Mouse (Mus musculus) liver, embryonic 11.5 days (tissue): ENCODE measurements at regions not wholly inside any gene's neighbourhood (a gene's known extent, or its start where the extent isn't known, plus 50 kb on each side); places are given as distances from the start of the nearest gene placed in this dataset.

Experiments used
- ATAC-seq: fragments of 200-750 bp; cut with Nextera tagmentation; replicated peaks from 2 replicates; pipeline ENCODE4 v1.8.0; 2017; ENCODE audit warnings: moderate number of reproducible peaks, mild to moderate bottlenecking, moderate TSS enrichment, moderate library complexity; ENCODE audit not compliant: low FRiP score
- DNase-seq: peaks from one replicate; pipeline ENCODE4 v3.0.0-alpha.2; 2017; ENCODE audit warnings: low spot score
- H3K27ac ChIP-seq: fragments of 300-500 bp; sonication (generic); 2 replicates; pipeline ENCODE4 v1.5.1; 2014; ENCODE audit warnings: mild to moderate bottlenecking, low read depth, low read length, control low read depth
- H3K27me3 ChIP-seq: fragments of 300-500 bp; sonication (generic); replicated peaks from 2 replicates; pipeline ENCODE4 v1.6.1; 2014; ENCODE audit warnings: low read length, mixed read lengths; ENCODE audit not compliant: control insufficient read depth, insufficient read depth
- H3K36me3 ChIP-seq: fragments of 300-500 bp; sonication (generic); 2 replicates; pipeline ENCODE4 v1.6.1; 2014; ENCODE audit warnings: mild to moderate bottlenecking, low read length, moderate library complexity, mixed read lengths; ENCODE audit not compliant: control insufficient read depth, insufficient read depth
- H3K4me1 ChIP-seq: fragments of 300-500 bp; sonication (generic); replicated peaks from 2 replicates; pipeline ENCODE4 v1.6.1; 2014; ENCODE audit warnings: low read length, mixed read lengths; ENCODE audit not compliant: control insufficient read depth, insufficient read depth
- H3K4me2 ChIP-seq: fragments of 300-500 bp; sonication (generic); 2 replicates; pipeline ENCODE4 v1.6.1; 2014; ENCODE audit warnings: mild to moderate bottlenecking, control low read depth, moderate library complexity
- H3K4me3 ChIP-seq: fragments of 300-500 bp; sonication (generic); 2 replicates; pipeline ENCODE4 v1.5.1; 2014; ENCODE audit warnings: low read depth, low read length, control low read depth
- H3K9ac ChIP-seq: fragments of 300-500 bp; sonication (generic); 2 replicates; pipeline ENCODE4 v1.6.1; 2014; ENCODE audit warnings: low read depth, low read length, control low read depth
- H3K9me3 ChIP-seq: fragments of 300-500 bp; sonication (generic); 2 replicates; pipeline ENCODE4 v1.6.1; 2016; ENCODE audit warnings: low read length, inconsistent platforms, mixed read lengths; ENCODE audit not compliant: control insufficient read depth
- WGBS: fragments of 180-500 bp; shearing (Covaris S2); extraction: QIAGEN DNeasy Blood & Tissue Kit; methylation state at CpG from one replicate; pipeline ENCODE4 v1.1.7; 2014; 5-methylcytosine and 5-hydroxymethylcytosine counted together

DNA sequence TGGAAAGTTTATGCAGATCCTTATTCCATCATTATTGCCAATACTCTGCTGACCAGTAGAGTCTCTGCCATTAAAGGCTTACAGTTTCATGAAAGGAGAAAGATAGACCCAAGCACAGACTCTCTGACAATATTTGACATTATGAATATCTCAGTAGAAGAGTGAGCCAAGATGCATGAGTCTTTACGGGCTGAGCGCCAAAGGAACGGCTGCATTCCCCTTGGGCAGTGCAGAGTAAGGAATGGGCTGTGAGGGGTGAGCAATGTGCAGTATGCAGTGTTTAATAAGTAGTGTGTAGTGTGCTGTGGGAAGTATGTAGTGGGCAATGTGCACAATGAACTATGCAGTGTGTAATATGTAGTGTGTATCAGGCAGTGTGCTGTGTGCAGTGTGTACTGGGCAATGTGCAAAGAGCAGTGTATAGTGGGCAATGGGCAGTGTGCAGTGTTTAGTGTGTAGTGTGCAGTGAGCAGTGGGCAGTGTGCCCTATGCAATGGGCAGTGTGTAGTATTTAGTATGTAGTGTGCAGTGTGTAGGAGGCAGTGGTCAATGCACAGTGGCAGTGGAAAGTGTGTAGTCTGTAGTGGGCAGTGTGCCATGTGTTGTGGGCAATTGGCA is 671.8 kb downstream of the 5730522E02Rik start:
- no peak overlapping the region for H3K27ac ChIP-seq
- no peaks in the 10 kb centered on the region for H3K36me3 ChIP-seq
- H3K27me3 ChIP-seq = no peaks in the 10 kb centered on the region
- no peak overlapping the region for H3K4me3 ChIP-seq
- ATAC-seq = no peak
- no peaks in the 10 kb centered on the region for H3K4me1 ChIP-seq
- H3K4me2 ChIP-seq = no peak overlapping the region
- no peak overlapping the region for H3K9ac ChIP-seq
- no peaks in the 10 kb centered on the region for H3K9me3 ChIP-seq
- no peak for DNase-seq
- 96% methylated on average over 3 of the region's 3 CpGs for WGBS

DNA sequence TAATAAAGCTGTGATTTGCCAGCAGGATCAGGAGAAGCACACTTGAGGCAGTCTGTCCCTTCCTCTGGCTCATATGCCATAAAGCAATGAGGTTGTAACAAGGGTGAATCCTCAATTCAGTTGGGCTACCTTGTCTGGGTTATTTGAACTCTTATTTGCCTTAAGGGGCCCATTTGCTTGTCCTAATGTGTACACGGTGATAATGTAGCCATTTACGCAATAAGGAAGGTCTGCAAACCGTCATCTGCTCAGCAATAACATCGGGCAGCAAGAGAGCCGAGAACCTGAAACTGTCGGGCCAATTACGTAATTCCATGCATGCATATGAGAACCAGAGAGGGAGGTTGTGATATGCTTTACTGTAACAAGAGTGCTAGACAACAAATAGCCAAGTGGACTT is 674.5 kb downstream of the 5730522E02Rik start:
- no peak overlapping the region for H3K27ac ChIP-seq
- no peaks in the 10 kb centered on the region for H3K27me3 ChIP-seq
- no peak for ATAC-seq
- no peak for DNase-seq
- no peaks in the 10 kb centered on the region for H3K36me3 ChIP-seq
- no peak overlapping the region for H3K4me3 ChIP-seq
- 71% methylated on average over 7 of the region's 7 CpGs for WGBS
- no peaks in the 10 kb centered on the region for H3K4me1 ChIP-seq
- H3K9ac ChIP-seq = no peak overlapping the region
- no peak overlapping the region for H3K4me2 ChIP-seq
- no peaks in the 10 kb centered on the region for H3K9me3 ChIP-seq

DNA sequence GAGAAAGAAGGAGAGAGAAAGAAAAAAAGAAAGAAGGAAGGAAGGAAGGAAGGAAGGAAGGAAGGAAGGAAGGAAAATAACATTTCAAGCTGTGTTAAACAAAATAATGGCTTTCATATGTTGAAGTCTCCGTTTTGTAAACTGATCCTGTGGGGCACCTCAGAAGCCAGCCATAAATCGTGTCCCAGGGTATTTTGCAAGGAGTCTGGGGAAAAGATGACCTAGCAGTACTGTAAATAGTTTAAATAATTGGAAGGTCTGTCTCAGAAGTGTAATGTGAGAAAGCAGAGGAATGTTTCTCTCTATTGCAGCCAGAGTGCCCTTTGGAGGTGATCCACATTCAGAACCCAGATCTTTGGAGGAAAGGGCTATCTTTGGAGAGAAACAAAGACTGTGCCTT is 677.5 kb downstream of the 5730522E02Rik start:
- DNase-seq (no peak), ATAC-seq (no peak)
- Histone ChIP-seq H3K4me1 (no peaks in the 10 kb centered on the region), H3K27me3 (no peaks in the 10 kb centered on the region), H3K27ac (no peak overlapping the region), H3K4me3 (no peak overlapping the region), H3K9ac (no peak overlapping the region), H3K4me2 (no peak overlapping the region), H3K9me3 (no peaks in the 10 kb centered on the region), H3K36me3 (no peaks in the 10 kb centered on the region)
- 32% methylated on average over 2 of the region's 2 CpGs for WGBS

DNA sequence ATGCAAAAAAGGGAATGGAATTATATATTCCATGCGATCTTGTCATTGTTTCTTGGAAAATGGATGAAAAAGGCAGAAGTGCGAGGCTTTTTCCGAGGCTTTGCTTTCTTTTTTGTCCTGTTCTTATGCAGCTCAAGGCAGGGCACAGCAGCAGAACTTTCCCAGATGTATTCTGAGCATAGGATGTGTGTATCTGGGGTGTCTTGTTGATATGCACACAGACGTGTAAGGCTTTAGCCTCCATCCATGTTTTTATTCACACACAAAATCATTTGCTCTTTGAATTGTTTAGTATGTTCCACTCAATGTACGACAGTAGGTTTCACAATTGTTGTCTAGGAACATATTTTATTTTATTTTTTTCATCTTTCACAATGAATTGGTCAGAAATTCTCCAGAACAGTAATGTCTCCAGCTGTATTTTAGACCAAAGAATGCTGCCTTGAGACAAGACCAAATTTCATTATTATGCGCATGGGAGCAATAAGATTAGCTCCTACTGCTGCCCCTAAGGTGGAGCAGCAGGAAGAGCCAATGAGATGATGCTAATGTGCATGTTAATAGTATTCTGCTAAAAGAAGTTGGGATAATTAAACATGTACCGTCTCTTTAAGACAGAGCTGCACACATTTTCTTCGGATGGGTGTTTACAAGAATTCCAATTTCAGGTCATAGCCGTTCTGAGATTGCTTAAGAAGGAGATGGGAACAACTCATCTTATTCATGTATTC is 678.7 kb downstream of the 5730522E02Rik start:
- WGBS = 75% methylated on average over 9 of the region's 9 CpGs
- no peak overlapping the region for H3K9ac ChIP-seq
- H3K36me3 ChIP-seq = no peaks in the 10 kb centered on the region
- no peaks in the 10 kb centered on the region for H3K27me3 ChIP-seq
- ATAC-seq (no peak), DNase-seq (no peak)
- no peak overlapping the region for H3K27ac ChIP-seq
- no peaks in the 10 kb centered on the region for H3K4me1 ChIP-seq
- no peaks in the 10 kb centered on the region for H3K9me3 ChIP-seq
- H3K4me2 ChIP-seq = no peak overlapping the region
- H3K4me3 ChIP-seq = no peak overlapping the region

DNA sequence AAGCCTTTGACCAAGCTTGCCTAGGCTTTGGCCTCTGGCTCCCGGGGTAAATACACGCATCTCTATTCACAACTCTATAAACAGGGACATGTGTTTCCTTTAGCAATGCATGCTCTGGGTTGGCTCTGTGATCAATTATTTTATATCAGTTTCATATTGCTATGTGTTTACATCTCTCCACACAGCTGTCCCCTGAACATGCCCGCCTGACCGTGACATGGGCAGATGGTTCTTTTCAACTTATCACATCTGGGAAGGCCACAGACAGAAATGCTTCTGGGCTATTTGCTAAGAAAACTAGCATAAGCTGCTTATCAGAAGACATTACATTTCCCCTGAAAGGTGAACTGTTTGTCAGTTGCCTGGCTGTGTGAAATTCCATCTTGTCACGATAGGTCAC is 682.5 kb downstream of the 5730522E02Rik start:
- DNase-seq (no peak), ATAC-seq (no peak)
- WGBS = 69% methylated on average over 5 of the region's 5 CpGs
- Histone ChIP-seq H3K36me3 (no peaks in the 10 kb centered on the region), H3K9ac (no peak overlapping the region), H3K27ac (no peak overlapping the region), H3K9me3 (no peaks in the 10 kb centered on the region), H3K4me1 (no peaks in the 10 kb centered on the region), H3K4me3 (no peak overlapping the region), H3K27me3 (no peaks in the 10 kb centered on the region), H3K4me2 (no peak overlapping the region)

DNA sequence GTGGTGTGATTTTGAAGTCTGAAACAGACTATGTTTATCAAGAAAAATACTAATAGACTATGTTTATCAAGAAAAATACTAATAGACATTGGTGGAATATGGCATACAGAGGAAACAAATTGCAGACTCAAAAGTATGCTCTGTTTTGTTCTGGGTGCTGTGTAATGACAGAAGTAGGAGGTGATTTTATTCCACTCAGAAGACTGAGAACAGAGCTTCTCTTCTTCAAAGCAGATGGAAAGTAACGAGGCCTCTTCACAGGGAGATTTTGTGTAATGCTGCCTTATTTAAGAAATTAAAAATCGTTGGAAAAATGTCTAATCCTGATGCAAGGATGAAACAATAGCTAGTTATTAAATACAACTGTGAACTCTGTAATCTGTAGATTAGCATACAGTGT is 691.7 kb downstream of the 5730522E02Rik start:
- H3K27ac ChIP-seq = no peak overlapping the region
- ATAC-seq (no peak), DNase-seq (no peak)
- no peak overlapping the region for H3K4me2 ChIP-seq
- no peaks in the 10 kb centered on the region for H3K4me1 ChIP-seq
- WGBS = 63% methylated on average over 2 of the region's 2 CpGs
- no peaks in the 10 kb centered on the region for H3K9me3 ChIP-seq
- H3K9ac ChIP-seq = no peak overlapping the region
- H3K4me3 ChIP-seq = no peak overlapping the region
- no peaks in the 10 kb centered on the region for H3K27me3 ChIP-seq
- H3K36me3 ChIP-seq = no peaks in the 10 kb centered on the region

DNA sequence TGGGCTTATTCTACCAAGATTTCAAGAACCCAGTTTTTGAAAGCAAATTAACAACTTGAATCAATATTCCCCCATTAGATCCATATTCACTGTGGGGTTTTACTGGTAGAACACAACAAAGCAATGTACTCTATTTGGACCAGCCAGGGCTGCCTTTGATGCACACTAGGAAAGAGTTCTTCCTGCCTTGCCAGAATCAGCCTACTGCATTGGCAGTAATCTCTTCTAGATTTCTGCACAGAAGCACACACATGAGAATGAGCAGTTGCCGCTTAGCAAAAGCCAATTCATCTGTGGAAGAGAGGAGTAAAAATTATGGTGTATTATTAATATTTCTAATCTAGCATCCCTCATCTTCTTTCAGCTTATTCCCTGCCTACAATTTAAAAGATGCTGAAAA is 692.4 kb downstream of the 5730522E02Rik start:
- Histone ChIP-seq H3K36me3 (no peaks in the 10 kb centered on the region), H3K4me1 (no peaks in the 10 kb centered on the region), H3K27me3 (no peaks in the 10 kb centered on the region), H3K9me3 (no peaks in the 10 kb centered on the region), H3K27ac (no peak overlapping the region), H3K4me3 (no peak overlapping the region), H3K4me2 (no peak overlapping the region), H3K9ac (no peak overlapping the region)
- ATAC-seq (no peak), DNase-seq (no peak)
- WGBS = 86% methylated on average over 1 of the region's 1 CpGs

DNA sequence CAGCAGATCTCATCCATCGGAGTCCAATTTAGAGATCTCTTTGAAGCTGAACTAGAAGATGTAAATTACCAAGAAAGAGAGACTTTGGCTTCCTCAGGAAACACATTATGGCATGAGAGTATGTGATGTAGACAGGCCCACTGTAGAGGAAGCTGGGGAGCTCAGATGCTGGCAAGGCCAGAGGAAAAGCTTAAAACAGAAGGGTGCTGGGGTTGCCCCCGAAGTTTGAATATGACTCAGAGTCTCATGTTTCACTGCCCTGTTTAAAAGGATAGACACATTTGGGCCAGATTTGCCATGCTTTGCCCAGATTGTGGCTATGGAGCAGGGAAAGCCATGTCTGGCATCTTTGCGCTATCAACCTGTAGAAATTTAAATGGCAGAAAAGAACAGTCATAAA is 705.1 kb downstream of the 5730522E02Rik start:
- no peak for ATAC-seq
- no peaks in the 10 kb centered on the region for H3K4me1 ChIP-seq
- DNase-seq = no peak
- H3K4me2 ChIP-seq = no peak overlapping the region
- no peak overlapping the region for H3K4me3 ChIP-seq
- H3K9ac ChIP-seq = no peak overlapping the region
- H3K9me3 ChIP-seq = no peaks in the 10 kb centered on the region
- 79% methylated on average over 3 of the region's 3 CpGs for WGBS
- no peaks in the 10 kb centered on the region for H3K36me3 ChIP-seq
- H3K27ac ChIP-seq = no peak overlapping the region
- H3K27me3 ChIP-seq = no peaks in the 10 kb centered on the region

DNA sequence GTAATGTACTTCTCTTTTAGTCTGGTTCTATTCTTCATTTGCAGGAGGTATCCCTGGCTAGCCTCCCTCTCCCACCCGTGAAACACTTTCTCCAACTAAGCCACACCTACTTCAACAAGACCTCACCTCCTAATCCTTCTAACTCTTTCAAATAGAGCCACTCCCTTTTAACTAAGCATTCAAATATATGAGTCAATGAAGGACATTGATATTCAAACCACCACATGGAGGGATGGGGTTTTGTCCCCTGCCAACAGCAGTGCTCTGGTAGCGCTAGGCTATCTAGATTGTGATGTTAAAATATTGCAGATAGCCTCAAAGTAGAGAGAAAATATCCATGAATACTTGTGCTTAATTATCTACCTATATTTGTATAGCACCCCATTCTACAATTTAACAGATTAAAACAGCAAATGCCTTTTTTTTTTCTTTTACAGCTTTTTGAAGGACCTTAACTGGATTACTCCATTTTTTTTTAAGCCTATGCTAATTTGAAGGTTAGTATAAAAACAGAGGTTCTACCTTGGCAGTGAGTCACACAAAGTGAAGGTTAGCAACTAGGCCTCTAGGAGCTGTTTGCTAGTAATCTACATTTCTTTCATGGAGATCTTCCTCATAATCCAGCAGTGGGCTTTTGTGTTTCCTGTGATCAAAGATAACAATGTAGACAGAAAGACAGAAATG is 736.7 kb downstream of the 5730522E02Rik start:
- H3K9ac ChIP-seq = no peak overlapping the region
- no peak for ATAC-seq

More for the DNA sequence above, 736.7 kb downstream of the 5730522E02Rik start:
- Histone ChIP-seq H3K36me3 (no peaks in the 10 kb centered on the region), H3K27me3 (no peaks in the 10 kb centered on the region), H3K27ac (no peak overlapping the region), H3K9me3 (no peaks in the 10 kb centered on the region), H3K4me3 (no peak overlapping the region), H3K4me1 (no peaks in the 10 kb centered on the region), H3K4me2 (no peak overlapping the region)
- WGBS = 47% methylated on average over 2 of the region's 2 CpGs
- no peak for DNase-seq
